Mouse (Mus musculus) kidney, adult 2 months (tissue): ENCODE results near the gene Lmna.
A peak's percentile ranks its signal among the peaks of the same experiment; 100 is the strongest.

Source experiments
- CTCF ChIP-seq: fragments of 200-500 bp; conservative IDR thresholded peaks from 2 replicates; pipeline ENCODE4 v1.5.1; 2011; ENCODE audit warnings: low read depth, mild to moderate bottlenecking, control low read depth, low read length, moderate library complexity, mixed read lengths; ENCODE audit not compliant: insufficient read depth, insufficient read length
- POLR2A ChIP-seq: fragments of 200-500 bp; IDR thresholded peaks from one replicate; pipeline ENCODE4 v1.6.1; 2011; ENCODE audit warnings: low read depth, low read length, control low read depth

DNA sequence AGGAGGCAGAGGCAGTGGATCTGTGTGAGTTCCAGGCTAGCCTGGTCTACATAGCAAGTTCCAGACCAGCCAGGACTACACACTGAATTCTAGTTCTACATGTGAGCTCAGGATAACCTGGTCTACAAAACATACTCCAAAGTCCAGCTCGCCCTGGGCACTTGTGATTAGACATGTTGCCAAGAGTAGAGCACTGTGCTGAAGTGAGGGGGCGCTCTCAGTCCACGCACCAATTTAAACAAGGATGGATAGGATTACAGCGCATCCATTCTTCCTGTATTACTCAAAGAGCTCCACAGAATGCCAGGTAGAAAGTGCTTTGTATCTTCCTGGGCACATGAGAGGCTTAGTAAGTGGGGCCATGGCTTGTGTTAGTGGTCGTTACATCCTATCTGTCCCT, 34.8 kb upstream of the Lmna start:
- TF ChIP-seq CTCF (peak; percentile 71), POLR2A (no peak)
